Mouse (Mus musculus): ENCODE data around the gene Gpsm3. TPM values are rescaled to one million over a fixed set of nuclear protein-coding genes. Genes with fewer than 3 reads are reported as not detected.
A peak's percentile ranks its signal among the peaks of the same experiment; 100 is the strongest.

The Gpsm3 gene
- total RNA-seq, 2 experiments from 2014 or later = 2.3 to 4.3 TPM

GRCm38 (mm10) chr17:34582528-34582927 is 7.1 kb upstream of the Gpsm3 start:
- DNase-seq (ENCODE audit: low spot score in 2 of 2) = no peak

GRCm38 (mm10) chr17:34583397-34583796 is 6.2 kb upstream of the Gpsm3 start:
- no peak for DNase-seq (ENCODE audit: low spot score in 2 of 2)

GRCm38 (mm10) chr17:34583819-34584218 is 5.8 kb upstream of the Gpsm3 start:
- DNase-seq (ENCODE audit: low spot score in 2 of 2) = no peak

- peak in 1 of 2 experiments; percentile 60 for DNase-seq (ENCODE audit: low spot score in 2 of 2)
Measured at GRCm38 (mm10) chr17:34585121-34585520, 4.5 kb upstream of the Gpsm3 start.

DNA sequence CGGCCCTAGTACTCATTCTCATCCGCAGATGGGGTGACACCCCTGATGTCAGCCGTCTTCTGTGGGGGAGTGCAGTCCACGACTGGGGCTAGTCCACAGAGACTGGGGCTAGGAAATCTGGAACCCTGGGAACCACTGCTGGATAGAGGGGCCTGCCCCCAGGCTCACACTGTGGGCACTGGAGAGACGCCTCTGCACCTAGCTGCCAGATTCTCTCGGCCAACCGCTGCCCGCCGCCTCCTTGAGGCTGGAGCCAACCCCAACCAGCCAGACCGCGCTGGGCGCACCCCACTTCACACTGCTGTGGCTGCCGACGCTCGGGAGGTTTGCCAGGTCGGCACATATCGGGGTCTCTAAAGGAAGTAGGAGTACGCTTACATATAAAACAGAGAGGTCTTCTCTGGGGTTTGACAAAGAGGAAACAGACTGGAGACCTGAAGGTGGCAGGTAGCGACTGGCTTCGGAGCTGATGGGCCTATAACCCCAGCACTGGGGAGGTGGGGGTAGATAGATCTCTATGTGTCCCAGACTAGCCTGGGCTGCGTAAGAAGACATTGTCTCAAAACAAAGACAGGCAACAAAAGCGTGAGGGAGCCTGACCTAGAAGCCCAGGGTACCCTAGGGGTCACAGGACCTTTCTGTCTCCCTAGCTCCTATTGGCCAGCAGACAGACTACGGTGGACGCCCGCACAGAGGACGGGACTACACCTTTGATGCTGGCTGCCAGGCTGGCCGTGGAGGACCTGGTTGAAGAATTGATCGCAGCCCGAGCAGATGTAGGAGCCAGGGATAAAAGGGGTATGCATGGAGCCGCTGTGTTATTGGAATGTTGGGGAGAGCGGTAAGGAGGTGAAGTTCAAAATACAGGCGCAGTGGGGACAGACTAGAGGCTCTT is 3.5 kb upstream of the Gpsm3 start:
- peak in 1 of 2 experiments; percentile 56 for DNase-seq (ENCODE audit: low spot score in 2 of 2)

DNA sequence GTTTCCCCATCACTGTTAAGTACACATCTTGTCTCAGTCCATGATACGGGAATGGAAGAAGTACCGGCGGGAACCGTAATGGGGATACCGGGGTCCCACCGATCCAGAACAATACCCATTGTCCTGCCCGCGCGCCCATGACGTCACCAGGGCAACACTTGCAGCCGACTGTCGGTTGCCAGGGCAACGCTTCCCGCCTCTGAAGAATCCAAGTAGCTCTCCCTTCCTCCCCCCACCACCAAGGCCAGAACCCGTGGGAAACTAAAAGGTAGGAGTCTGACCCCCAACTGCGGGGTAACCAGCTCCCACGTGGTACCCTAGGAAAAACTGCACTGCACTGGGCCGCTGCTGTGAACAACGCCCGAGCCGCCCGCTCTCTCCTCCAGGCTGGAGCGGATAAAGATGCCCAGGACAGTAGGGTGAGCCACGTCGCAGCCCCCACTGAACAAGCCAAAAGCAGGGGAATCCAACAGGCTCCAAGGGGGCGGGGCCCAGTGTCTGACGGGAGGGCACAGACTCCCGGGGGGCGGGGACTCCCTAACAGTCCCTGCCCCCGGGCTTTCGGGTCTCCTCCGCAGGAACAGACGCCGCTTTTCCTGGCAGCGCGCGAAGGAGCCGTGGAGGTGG is 2.7 kb upstream of the Gpsm3 start:
- peak; percentile 91 to 95 for DNase-seq (ENCODE audit: low spot score in 2 of 2)

DNA sequence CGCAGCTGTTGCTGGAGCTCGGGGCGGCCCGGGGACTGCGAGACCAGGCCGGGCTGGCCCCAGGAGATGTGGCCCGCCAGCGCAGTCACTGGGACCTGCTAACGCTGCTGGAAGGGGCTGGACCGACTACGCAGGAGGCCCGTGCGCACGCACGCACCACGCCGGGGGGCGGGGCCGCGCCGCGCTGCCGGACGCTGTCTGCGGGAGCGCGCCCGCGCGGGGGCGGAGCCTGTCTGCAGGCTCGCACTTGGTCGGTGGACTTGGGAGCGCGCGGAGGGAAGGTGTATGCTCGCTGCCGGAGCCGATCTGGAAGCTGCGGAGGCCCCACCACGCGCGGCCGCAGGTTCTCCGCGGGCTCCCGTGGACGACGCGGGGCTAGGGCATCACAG is 2.2 kb upstream of the Gpsm3 start:
- DNase-seq (ENCODE audit: low spot score in 2 of 2) = peak; percentile 96 to 98

DNA sequence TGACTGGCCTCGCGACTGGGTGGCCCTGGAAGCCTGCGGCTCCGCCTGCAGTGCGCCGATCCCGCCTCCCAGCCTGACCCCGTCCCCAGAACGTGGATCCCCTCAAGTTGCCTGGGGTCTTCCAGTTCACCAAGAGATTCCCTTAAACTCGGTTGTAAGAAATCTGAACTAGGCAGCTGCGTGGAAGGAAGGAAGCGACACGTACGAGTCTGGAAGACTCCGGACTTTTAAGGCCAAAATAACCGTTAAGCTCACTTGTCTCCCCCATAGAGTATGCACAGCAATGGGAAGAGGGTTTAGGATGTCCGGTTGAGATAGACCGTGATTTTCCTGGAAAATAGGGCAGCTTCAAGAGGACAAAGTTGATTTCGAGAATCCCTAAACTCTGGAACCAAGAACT is 1.8 kb upstream of the Gpsm3 start:
- no peak for DNase-seq (ENCODE audit: low spot score in 2 of 2)

DNA sequence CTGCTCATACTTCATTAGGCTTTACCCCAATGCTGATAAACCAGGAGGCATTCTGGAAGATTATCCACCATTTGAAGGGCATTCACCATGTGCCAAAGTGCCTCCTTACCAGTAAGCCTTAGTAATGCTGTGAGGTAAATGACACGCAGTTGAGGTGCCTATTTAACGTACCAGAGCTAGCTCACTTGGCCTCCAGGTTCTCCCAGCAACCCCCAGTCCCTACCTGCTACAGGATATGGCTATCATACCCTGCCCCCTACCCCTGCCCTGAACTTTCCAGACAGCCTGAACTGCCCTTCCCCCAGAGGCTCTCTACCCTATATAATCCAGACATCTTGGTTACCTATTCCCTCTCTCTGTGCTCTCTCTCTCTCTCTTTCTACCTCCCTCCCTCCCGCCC is 839 bp upstream of the Gpsm3 start:
- DNase-seq (ENCODE audit: low spot score in 2 of 2) = no peak

GRCm38 (mm10) chr17:34589206-34589605 is 400 bp upstream of the Gpsm3 start:
- DNase-seq (ENCODE audit: low spot score in 2 of 2) = no peak

DNA sequence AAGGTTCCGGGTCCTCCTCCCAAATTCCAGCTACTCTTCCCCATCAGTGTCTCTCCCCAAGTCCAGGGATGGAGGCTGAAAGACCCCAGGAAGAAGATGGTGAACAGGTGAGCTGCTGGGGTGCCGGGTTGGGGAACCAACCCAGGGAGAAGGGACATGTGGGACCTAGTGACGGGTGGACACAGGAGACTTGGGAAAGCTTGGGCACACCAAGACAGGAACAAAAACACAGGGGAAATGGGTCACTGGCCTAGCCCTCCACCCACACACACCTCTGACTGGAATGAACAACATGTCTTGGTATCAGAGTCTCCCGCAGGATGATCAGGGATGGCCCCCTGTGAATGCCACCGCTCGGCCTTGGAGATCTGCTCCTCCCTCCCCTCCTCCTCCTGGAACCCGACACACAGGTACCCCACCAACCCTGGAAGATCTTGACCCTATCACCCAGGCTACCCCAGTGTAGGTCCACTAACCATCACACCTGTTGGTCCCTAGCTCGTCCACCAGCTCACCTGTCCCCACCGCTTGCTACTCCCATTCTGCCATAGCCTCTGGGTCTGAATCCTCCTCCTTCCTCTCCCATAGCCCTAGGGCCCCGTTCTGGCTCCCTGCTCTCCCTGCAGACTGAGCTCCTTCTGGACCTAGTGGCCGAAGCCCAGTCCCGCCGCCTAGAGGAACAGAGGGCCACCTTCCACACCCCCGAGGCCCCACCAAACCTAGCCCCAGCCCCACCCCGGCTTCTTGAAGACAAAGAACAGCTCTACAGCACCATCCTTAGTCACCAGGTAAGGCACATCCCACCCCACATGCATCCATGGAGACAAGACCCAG is 765 bp downstream of the Gpsm3 start:
- DNase-seq (ENCODE audit: low spot score in 2 of 2) = no peak

- DNase-seq (ENCODE audit: low spot score in 2 of 2) = no peak
Measured at GRCm38 (mm10) chr17:34591029-34591993, 1.7 kb downstream of the Gpsm3 start, which contains the start of gene Pbx2. Pbx2 (plus strand) TSS chr17:34591266.

DNA sequence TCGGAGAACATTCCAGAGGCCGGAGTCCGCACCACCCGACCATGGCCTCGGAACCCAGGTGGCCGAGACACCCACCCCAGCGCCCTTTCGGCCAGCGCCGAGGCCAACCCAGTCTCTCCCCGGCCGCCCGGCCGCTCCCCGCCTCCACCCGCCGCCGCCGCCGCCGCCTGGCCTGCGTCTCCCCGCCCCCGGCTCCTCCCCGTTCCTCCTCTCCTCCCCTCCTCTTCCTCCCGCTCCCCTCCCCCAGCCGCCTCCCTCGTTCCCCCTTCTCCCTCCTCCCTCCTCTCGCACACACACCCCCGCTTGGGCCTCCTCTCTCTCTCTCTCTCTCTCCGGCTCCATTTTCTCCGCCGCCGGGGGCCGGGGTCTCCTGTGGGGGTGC is 2.4 kb downstream of the Gpsm3 start:
- DNase-seq (ENCODE audit: low spot score in 2 of 2) = peak; percentile 83 to 90

DNA sequence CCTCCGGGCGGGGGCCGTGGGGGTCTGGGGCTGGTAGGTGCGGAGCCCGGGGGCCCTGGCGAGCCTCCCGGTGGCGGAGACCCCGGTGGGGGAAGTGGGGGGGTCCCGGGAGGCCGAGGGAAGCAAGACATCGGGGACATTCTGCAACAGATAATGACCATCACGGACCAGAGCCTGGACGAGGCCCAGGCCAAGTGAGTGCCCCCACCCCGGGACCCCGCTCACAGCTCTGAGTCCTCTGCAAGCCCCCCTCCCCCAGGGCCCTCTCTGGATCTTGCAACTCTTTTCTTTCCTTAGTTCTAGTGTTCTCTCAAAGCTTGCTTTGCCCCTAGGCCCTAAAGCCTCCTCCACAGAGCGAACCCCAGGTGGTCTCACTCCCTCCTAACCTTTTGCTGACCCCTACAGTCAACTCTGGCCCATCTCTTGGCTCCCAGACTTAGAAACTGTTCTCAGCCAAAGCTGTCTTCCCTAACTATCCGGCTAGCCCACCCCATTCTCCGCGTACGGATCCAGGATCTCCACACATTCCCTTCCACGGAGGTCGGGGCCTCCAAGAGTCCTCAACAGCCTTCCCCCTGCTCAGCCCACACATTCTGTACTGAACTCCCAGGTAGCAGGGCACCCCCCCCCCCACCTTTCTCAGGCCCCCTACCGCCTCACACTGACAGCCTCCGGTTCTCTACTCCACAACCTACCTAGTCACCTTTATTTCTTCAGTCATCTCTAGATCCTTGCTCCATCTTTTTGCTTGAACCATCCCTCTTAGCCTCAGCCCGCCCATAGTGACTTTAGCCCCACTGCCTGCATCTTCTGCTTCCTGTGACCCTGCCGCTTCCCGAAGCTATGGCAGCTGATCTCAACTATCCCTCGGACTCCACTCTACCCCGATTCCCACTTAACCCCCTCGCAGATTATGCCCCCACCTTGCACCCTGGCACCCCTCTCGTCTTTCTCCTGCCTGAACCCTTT is 3.3 kb downstream of the Gpsm3 start:
- peak; percentile 49 to 50 for DNase-seq (ENCODE audit: low spot score in 2 of 2)

GRCm38 (mm10) chr17:34593752-34594525 is 4.3 kb downstream of the Gpsm3 start:
- no peak for DNase-seq (ENCODE audit: low spot score in 2 of 2)

DNA sequence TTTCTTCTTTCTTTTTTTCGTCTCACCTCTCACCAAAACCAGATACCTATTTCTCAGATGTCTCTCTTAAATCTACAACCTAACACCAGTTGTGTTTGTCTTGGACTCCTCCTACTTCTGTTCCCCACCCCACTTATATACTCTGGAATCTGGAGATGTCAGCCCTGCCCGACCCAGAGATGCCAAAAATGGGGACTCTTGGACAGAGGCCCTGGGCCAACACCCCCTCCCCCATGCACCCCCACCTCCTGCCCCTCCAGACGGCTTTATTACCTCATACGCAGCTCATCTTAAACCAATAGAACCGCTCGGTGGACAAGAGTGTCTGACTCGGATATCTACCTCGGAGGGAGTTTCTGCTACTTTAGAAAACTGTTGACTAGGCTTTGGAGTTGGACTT is 6.5 kb downstream of the Gpsm3 start:
- DNase-seq (ENCODE audit: low spot score in 2 of 2) = no peak

GRCm38 (mm10) chr17:34597566-34598095 is 8.0 kb downstream of the Gpsm3 start, which contains the start of gene Ager:
Ager (plus strand) TSS chr17:34597862.
- no peak for DNase-seq (ENCODE audit: low spot score in 2 of 2)

- no peak for DNase-seq (ENCODE audit: low spot score in 2 of 2)
Measured at GRCm38 (mm10) chr17:34599891-34600290, 10.3 kb downstream of the Gpsm3 start.
